Mouse (Mus musculus) gastrocnemius, postnatal 10 days (tissue): Measurements from ENCODE around the gene Ap1b1. TPM values are rescaled to one million over a fixed set of nuclear protein-coding genes. Genes with fewer than 3 reads are reported as not detected.

Experiments used
- DNase-seq: peaks from one replicate; pipeline ENCODE4 v3.0.0; 2021; ENCODE audit warnings: mixed read lengths
- total RNA-seq, 2 experiments: library from RNA; stranded (reverse); gene quantifications; 2 replicates each; pipeline ENCODE4 v1.2.3; 2021

Ap1b1 gene
- total RNA-seq, 2 experiments from 2014 or later = 40.5 to 49.5 TPM

DNA sequence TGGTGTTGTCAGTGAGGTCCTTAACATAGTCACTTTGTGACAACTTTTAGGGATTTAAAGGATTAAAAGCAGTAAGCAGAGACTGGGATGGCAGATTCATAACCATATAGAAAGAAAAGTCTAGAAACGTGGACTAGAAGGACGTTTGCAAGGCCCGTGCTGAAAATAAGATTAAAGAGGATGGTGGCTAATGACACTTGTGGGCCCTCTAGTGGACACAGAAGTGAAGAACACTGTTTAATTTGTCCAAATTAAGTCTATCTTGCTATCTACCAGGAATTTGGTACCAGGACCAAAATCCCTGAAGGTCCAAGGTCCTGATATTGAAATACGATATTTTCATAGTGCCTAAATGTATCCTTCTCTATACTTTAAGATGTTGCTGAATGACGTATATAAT, 2.4 kb upstream of the Ap1b1 start:
- no peak for DNase-seq

DNA sequence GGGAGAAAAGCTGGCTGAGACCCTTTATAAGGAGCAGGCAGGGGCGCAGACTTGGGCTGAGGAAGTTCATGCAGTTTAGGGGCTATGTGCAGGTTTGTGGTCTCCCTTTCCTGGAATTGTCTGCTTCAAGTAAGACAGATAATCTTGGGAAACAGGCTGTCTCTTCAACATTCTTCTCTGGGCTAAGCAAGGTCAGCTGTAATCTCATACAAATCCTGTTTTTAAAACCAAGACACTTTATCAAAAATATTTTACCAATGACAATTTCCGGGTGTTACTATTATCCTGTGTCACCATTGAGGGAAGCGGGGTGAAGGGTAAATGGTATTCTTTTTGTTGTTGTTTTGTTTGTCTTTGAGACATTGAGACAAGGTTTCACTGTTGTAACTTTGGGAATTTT, 1.8 kb upstream of the Ap1b1 start:
- no peak for DNase-seq

DNA sequence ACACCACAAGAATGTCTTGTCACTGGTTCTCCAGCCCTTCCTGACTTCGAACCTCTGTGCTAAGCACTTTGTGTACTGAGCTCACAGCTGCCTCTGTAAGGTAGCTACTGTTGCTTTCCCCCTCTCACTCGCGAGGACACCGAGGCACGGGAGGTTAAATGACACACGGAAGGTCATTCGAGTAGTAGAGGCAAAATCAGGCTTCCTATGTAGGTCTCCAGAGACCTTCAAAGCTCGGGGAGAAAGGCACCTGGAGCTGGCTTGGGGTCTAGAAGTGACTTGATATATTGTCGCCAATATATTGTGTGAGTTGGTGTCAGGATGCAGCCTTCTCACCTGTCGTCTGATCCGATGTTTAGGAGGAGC, 846 bp downstream of the Ap1b1 start:
- no peak for DNase-seq

DNA sequence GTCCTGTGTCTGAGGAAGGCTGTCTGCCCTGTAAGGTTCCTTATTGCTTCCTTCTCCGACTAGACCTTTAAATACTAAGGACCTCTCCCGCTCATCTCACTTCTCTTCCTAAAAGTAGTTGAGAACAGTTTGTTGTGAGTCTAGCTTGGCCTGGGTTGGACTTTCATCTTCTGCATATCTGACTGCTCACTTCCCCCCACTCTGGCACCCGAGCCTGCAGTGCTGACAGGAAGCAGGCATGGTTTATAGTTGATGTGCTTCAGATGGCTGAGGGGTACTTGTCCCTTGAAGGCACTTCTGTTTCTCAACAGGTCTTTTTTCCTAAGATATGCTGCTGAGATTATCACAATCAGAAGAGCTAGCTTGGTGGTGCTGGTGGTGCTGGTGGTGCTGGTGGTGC, 2.6 kb downstream of the Ap1b1 start:
- no peak for DNase-seq

DNA sequence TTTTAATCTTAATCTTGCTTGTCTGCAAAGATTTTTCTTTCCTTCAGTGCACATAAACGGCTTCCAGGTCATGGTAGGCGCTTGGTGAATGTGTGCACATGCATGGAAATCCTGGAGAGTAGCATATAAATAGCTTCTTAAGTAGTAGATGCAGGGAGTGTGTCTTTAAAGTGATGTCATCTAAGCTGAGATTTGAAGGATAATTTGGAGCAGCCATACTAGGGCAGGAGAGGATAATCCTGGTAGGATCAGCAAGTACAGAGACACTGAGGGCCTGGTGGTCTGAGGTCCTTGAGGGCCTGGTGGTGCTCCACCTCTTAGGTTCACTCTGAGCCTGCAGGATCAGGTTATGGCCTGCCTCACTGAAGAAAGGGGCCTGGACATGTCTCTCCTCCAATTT, 5.8 kb downstream of the Ap1b1 start:
- no peak for DNase-seq

DNA sequence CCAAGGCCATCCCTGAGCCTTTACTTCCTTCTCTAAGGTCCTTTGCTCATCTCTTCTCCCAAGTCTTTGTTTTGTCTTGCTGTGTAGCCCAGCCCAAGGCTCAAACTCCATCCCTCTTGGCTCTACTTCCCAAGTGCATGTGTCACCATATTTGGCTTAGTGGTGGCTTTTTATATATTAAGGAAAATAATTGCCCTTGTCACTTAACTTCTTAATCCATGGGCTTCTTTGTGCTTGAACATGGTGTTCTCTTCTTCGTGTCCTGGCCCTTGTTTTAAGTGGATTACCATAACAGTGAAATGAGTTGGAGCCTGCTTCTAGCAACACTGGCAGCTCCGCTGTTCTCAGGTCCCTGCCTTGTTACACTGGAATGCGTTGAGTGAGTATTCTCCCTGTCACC, 9.1 kb downstream of the Ap1b1 start:
- DNase-seq = no peak

DNA sequence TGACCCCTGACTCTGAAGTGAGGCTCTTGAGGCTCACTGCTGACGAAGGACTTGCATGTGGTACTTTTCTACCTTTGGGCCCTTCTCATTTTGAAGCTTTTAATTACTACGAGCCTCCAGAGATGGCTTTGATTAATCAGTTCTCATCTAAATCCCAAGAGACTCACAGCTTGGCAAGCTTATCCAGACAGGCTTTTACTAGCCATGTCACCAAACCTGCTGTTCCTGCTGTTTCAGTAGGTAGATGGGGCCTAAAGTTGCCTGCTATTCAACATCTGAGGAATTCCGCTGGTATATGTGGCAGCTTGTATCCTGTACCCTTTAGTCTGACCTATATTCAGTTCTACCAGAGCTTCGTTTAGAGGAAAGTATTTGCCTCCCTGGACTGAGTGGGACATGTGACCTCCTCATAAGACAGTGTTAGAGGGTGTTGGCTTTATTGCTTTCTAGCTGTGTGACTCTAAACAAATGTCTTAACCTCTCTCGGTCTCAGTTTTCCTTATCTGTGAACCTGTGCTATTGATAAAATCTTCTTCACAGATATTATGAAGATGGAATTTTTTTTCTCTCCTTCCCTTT, 10.1 kb downstream of the Ap1b1 start:
- DNase-seq = no peak

DNA sequence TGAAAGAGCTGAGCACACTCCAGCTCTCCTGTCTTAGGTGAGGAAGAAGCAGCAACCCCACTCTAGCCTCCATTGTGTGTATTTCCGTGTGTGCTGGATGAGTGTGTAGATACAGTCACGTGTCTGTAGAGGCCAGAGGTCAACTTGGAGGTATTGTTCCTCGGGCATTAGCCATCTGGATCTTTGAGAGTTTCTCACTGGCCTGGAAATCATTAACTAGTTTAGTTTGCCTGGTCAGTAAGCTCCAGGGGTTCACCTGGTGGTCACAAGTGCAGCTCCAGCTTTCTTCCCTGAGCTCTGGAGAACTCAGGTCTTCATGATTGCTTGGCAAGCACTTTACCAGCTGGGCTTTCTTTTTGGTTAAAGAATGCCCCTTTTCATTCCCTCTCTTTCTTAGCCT, 11.7 kb downstream of the Ap1b1 start:
- no peak for DNase-seq

DNA sequence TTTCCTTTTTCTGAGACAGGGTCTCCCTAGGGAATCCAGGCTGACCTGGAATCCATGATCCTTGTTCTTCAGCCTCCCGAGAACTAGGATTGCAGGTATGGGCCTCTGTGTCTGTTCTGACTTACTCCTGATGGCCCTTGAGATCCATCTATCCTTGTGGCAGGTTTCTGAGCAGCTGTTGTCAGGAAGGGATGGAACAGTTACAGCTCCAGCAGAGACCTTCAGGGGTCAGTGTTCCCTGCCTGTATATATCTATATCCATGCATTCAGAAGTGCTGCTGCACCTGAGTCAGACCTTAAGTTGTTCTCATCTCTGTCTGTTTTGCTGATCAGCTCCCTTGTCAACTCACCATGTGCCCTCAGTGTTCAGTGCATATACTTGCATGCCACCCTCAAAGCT, 12.1 kb downstream of the Ap1b1 start:
- DNase-seq = no peak

DNA sequence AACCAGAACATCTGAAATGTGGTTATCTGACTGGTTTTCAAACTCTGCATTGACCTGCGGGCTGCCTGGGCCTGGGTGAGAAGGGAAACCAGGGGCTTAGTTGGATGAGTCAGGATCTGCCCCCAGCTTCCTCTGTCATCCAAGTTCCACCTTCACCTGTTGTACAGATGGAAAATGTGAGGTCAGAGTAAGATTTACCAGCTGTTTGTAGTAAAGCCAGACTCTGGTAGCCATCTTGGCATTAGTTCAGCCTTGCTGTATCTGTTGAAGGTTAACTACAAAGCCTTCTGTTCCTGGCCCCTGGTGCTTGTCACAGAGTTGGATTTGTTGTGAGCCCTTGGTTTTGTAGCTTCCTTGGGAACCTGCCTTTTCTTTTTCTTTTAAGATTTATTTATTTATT, 13.6 kb downstream of the Ap1b1 start:
- no peak for DNase-seq

DNA sequence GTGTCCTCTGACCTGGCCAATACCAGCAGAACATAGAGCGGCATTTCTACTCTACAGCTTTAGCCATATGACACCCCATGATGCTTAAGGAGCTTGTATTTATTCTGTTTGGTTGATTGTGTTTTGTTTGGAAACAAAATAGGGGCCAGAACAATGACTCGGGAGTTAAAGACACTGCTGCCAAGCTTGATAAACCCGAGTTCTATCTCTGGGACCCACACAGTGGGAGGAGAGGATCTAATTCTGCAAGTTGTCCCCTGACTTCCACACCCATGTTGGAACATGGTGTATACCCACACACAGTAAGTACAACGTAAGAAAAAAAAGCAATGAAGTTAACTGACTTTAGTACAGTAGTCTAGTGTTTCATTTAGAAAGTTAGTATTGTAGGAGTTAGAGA, 16.2 kb downstream of the Ap1b1 start:
- DNase-seq = no peak

DNA sequence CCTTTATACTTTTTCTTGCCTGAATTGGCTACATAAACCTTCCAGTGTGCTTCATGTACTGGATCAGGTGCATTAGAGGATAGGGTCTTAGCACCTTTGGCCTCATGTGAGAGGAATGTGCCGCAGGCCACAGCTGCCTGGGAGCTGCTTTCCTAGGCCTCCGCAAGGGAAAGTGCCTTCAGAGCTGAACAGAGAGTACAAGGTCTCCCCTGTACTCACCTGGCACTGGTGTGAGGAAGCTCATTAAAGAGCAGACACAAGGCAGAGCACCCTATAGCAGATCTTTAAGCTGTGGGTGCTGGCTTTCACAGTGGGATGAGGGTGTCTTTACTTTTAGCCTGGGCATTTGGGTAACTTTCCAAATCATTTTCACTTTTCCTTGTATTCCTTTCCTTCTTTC, 18.9 kb downstream of the Ap1b1 start:
- no peak for DNase-seq

DNA sequence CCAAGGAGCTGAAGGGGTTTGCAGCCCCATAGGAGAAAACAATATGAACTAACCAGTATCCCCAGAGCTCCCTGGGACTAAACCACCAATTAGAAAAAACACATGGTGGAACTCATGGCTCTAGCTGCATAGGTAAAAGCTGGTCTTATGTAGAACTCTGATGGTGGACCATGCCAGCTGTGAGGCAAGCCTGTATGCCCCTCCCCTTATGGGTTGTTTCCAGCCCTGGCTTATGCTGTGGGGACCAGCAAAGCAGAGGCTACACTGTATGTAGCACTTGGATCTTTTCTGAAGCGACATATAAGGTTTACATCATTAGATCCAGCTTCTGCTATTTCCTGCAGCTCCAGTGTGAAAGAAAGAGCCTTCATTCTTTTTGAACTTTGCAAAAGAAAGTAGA, 20.6 kb downstream of the Ap1b1 start:
- no peak for DNase-seq

DNA sequence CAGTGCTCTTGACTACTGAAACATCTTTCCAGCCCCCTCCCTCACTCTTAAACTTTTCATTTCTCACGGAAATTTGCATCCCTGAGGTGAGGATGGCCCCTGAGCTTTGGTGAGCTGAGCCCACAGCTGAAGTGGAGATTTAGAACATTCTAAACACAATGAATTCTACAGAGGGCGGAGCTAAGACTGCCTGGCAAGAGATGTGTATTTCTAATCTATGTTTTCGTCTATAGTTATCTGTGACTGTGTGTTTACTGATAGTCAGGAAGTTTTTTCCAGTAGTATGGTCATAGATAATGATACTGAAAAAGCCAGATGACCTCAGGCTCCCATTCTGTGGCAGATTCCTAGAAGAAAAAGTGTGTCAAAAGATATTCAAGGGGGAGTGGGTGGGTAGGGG, 22.2 kb downstream of the Ap1b1 start:
- DNase-seq = no peak

DNA sequence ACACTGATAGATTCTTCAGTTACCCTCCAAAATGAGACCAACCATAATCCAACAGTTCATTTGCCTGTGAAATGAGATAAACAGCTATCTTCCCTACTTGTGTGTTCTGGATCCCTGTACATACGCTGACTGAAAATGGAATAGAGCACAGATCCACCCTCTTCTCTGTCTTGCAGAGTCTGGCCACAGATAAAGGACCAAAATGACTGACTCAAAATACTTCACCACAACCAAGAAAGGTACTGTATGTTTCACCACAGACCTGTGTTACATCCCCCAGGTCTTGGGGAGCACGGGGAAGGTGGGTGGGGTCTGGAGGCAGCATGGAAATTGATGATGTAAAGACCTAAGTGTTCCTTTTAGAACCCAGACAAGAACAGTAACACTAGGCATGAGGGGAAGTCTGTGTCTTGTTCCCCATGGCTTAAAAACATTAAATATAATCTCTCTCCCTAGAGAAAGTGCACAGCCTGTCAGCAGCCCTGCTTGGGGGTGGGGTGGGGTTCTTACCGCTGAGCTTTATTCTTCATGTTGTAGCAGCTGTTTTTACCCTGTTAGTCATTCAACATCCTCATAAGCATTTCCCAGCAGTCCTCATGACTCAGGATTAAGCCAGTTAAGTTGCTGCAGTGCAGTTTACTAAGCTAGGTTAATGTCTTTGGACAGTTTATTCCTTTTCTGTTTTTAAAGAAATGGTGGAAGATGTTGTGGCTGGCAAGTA, 22.9 kb downstream of the Ap1b1 start:
- no peak for DNase-seq

DNA sequence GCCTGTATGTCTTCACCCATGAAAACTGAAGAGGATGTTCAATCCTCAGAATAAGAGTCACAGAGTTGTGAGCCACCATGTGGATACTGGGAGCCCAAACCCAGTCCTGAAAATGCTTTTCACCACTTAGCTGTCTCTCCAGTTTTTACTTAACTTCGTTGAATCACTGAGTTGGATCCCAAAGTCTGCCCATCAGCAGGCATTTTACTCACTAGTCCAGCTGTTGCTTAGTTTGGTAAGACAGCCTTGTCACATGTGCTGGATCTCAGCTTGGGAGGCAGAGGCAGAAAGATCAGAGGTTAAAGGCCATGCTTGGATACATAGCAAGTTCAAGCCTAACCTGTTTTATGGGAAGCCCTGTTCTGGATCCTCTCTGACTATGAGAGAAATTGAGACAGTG, 23.6 kb downstream of the Ap1b1 start:
- DNase-seq = no peak

DNA sequence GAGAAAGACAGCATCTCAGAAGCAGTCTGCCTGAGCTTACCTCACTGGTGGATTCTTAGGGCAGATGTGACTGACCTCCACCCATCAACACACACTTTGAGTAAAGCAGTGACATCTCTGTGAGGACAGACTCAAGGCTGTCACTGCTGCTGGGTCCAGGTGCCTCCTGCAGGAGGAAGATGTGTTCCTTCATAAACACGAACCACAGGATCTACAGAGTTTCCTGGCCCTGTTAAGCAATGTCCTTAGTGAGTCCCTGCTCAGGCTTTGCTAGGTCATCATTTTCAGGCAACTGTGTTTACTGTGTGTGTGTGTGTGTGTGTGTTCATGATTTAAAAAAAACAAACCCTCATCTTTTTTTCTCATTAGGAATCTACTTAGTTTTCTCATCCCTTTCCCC, 24.9 kb downstream of the Ap1b1 start:
- DNase-seq = no peak

DNA sequence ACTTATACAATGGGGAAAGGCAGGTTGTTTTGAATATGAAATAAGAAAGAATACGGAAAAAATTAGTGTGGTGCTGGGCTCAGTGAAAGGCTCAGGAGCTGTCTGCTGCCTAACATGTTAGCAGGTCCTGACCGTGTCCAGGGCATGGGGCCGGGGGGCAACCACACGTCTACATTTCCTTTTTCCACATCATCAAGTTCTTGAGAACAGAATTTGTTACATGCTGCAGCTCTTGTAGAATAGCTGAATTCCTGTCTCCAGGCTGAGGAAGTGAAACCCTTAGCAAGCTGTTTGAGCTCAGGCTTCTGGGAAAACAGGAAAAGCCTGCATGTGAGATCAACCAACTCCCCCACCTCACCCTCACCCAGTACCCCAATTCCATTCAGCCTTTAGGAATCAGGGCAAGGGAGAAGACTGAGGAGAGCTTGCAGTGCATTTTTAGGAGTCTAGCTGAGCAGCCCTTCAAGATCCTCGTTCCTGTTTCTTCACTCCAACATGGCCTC, 25.6 kb downstream of the Ap1b1 start:
- DNase-seq = no peak

DNA sequence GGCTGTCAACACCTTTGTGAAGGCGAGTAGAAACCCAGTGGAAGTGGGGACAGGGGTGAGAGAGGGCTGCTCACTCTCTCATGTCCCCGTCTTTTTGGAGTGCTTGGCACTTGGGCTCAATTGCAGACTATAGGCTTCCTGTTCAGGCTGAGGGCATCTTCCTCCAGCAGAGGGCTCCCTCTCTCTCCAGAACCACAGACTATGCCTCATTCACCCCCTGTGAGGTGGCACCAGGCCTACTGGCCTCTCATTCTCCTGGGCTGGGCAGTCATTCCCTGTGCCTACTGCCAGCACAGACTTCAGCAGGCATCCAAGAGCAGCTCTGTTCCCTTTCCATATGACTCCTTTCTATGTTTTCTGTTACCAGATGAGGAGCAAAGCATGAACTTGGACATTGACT, 29.1 kb downstream of the Ap1b1 start:
- peak; percentile 73 for DNase-seq

DNA sequence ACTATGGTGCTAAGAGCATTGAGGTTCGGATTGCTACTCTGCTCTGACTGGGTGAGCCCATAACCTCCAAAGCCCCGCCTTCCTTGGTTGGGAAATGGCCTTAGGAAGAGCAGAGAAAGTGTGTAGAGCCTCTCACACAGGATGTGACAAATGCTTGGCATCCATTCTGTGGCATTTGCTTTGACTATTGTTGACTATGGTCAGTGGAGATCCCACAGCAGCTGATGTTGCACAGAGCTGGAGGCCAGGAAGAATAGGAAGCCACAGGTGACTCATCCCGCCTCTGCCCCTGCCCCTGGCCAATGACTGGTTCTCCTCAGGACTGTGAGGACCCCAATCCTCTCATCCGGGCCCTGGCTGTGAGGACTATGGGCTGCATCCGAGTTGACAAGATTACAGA, 29.7 kb downstream of the Ap1b1 start:
- no peak for DNase-seq

DNA sequence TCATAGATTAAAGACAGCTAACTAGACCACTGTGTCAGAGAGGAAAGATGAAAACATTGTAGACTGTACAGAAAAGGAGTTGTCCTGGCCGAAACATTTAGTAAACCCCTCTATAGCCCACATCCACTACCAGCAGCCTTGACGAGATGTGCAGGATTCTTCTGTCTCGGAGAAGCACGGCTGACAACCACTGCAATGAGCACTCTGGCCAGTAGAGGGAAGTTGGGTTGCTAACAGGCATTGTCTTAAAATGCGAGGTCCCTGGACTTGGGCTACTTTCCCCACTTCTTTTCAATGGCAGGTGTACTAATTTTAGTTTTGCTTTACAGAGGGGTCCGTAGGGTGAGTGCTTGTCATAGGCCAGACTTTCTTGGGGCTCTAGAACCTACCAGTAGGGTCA, 30.9 kb downstream of the Ap1b1 start:
- peak; percentile 32 for DNase-seq

DNA sequence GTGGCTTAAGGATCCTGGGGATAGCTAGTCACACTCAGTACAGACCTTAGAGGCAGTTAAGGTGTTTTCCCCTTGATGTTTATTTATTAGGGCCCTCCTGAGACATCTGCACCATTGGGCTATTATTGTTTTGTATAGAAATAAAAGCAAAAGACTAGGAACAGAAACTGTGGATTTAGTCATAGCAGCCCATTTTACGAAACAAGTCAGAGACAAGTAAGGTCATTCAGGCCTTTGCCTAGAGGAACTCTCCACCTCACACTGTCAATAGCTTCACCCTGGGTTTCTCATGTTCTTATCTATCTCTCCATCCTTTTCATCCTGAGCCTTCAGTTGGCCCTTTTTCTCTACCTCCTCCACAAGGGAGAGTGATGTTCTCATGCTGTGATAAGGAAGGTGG, 38.5 kb downstream of the Ap1b1 start:
- DNase-seq = no peak

DNA sequence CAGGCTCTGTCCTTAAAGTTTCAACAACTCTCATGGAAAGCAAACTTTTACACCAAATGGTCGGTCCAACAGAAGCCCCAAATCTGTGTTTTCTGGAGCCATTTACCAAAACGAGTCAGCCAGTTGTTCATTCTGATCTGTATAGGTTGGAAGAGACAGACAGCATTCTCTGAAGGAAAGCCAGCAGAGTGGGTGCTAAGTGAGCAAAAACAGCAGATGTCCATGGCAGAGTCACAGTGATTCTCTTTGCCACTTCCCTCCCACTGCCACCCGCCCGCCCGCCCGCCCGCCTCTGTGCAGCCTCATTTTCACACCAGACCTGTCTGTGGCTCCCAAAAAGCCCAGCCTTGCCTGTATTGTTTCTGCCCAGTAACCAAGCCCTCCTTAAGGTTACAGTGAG, 41.6 kb downstream of the Ap1b1 start:
- DNase-seq = no peak

DNA sequence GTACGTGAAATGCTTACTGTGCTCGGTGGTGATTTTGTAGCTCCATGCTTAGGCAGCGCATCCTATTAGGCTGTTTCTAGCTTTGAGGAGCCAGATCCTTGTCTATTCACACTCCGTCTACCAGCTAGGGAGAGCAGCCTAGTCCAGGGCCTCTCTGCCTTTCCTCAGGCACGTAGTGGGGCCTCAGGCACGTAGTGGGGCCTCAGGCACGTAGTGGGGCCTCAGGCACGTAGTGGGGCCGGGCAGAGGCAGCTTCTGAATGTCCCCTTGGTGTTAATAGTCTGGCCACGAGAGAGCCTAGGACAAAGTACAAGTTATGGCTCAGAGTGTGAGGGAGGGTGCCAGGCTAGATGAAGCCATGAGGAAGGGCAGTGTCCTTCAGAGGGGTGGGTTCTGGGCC, 46.1 kb downstream of the Ap1b1 start:
- DNase-seq = no peak

DNA sequence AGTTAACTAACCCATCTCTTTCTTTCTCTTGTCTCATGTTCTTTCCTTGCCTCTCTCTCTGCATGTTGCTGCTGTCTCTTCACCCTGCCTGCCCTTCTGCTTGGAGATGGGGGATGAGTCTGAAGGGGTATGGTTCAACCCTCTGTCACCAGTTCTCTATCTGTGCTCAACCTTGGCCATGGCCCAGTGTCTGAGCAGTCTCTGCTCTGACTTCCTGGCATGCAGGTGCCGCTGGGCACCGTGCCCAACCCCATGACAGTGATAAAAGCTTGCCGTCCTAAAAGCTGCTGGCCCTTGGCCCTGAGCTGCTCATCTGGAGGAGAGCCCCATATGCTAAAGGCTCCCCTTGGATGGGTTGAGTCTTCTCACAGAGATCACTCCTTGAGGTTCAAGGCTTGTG, 46.5 kb downstream of the Ap1b1 start:
- DNase-seq = no peak
